Mouse (Mus musculus) heart, postnatal 0 days (tissue): ENCODE measurements around the gene Dtnbp1. TPM values are rescaled to one million over a fixed set of nuclear protein-coding genes. Genes with fewer than 3 reads are reported as not detected.
A peak's percentile ranks its signal among the peaks of the same experiment; 100 is the strongest.

Experiments
- ATAC-seq: fragments of 200-750 bp; cut with Nextera tagmentation; 2 replicates; pipeline ENCODE4 v1.8.0; 2017; ENCODE audit warnings: low read depth, moderate number of reproducible peaks, moderate library complexity; ENCODE audit not compliant: insufficient read depth
- DNase-seq: peaks from one replicate; pipeline ENCODE4 v3.0.0-alpha.2; 2016; ENCODE audit warnings: low spot score
- H3K27ac ChIP-seq: fragments of 300-500 bp; sonication (generic); 2 replicates; pipeline ENCODE4 v1.5.1; 2014; ENCODE audit warnings: low read depth, mild to moderate bottlenecking
- H3K27me3 ChIP-seq: fragments of 300-500 bp; sonication (generic); 2 replicates; pipeline ENCODE4 v1.6.1; 2014; ENCODE audit warnings: low read length, mixed read lengths; ENCODE audit not compliant: control insufficient read depth, insufficient read depth
- H3K36me3 ChIP-seq: fragments of 300-500 bp; sonication (generic); replicated peaks from 2 replicates; pipeline ENCODE4 v1.6.1; 2014; ENCODE audit warnings: low read length, mixed read lengths; ENCODE audit not compliant: control insufficient read depth, insufficient read depth
- H3K4me1 ChIP-seq: fragments of 300-500 bp; sonication (generic); 2 replicates; pipeline ENCODE4 v1.6.1; 2014; ENCODE audit warnings: antibody characterized with exemption; ENCODE audit not compliant: control insufficient read depth, insufficient read depth
- H3K4me2 ChIP-seq: fragments of 300-500 bp; sonication (generic); 2 replicates; pipeline ENCODE4 v1.6.1; 2014; ENCODE audit warnings: low read depth, mild to moderate bottlenecking, low read length, moderate library complexity
- H3K4me3 ChIP-seq: fragments of 300-500 bp; sonication (generic); 2 replicates; pipeline ENCODE4 v1.5.1; 2014; ENCODE audit warnings: low read depth, low read length
- H3K9ac ChIP-seq: fragments of 300-500 bp; sonication (generic); replicated peaks from 2 replicates; pipeline ENCODE4 v1.6.1; 2014; ENCODE audit warnings: low read depth, low read length, mixed read lengths
- H3K9me3 ChIP-seq: fragments of 300-500 bp; sonication (generic); replicated peaks from 2 replicates; pipeline ENCODE4 v1.6.1; 2016; ENCODE audit warnings: low read length; ENCODE audit not compliant: control insufficient read depth
- CTCF ChIP-seq: IDR thresholded peaks from 2 replicates; pipeline ENCODE4 v1.5.1; 2016; ENCODE audit warnings: antibody characterized with exemption, control low read depth, low read depth
- EP300 ChIP-seq: IDR thresholded peaks from 2 replicates; pipeline ENCODE4 v1.6.1; 2016; ENCODE audit warnings: antibody characterized with exemption, low read depth
- WGBS: fragments of 180-500 bp; shearing (Covaris S2); extraction: QIAGEN DNeasy Blood & Tissue Kit; methylation state at CpG from one replicate; pipeline ENCODE4 v1.1.7; 2014; 5-methylcytosine and 5-hydroxymethylcytosine counted together
- polyA plus RNA-seq: library from polyadenylated mRNA; unstranded; fragments of >200 nt; fragmentation: Nextera tagmentation; extraction: Ambion mirVana; gene quantifications from 2 replicates; pipeline ENCODE4 v1.2.1, GENCODE M21; 2015
- total RNA-seq: library from RNA; depleted of rRNA; stranded (reverse); fragments of >200 nt; gene quantifications from 2 replicates; pipeline ENCODE4 v1.2.3, GENCODE M21; 2014; ENCODE audit warnings: low replicate concordance

The Dtnbp1 gene
- total and polyA plus RNA-seq, 2 experiments from 2014 or later, result 53.7 to 86.0 TPM

DNA sequence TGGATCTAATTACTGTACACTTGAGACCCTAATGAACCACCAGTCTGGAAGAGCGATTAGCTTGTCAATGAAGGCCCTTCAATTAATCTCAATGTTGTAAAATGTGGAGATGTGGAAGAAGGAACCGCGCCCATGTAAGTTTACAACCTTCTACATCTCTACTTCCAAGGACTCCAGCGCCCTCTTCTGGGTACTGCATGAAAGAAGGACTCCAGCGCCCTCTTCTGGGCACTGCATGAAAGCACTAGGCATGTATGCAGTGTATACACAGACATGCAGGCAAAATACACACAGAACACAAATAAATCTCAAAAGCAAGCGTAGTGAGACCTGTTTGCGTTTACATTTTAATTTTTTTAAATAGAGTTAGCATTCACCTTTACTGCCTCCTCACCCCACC lies 6.2 kb upstream of the Dtnbp1 start:
- no peak for DNase-seq
- 87% methylated on average over 7 of the region's 7 CpGs for WGBS

DNA sequence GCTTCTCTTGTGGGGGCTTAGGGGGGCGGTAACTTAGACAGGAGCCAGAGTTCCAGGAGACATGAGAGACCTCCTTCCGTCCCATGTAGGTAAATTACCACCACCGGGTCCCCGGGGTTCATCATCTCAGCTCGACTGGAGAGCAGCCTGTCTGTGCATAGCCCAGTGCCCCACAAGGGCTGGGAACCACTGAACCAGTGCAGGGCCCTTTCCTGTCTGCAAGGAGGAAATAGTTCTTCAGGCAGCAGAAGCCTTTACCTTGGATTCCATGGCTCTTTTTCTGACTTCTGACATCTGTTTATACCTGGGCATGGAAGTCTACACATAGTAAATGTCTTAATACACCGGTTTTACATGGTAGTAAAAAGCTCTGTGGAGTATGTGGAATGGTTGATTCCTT lies 5.8 kb upstream of the Dtnbp1 start:
- H3K9me3 ChIP-seq, result no peaks in the 10 kb centered on the region
- H3K4me3 ChIP-seq, result no peak overlapping the region
- H3K27me3 ChIP-seq, result no peaks in the 10 kb centered on the region
- no peaks in the 10 kb centered on the region for H3K36me3 ChIP-seq
- H3K27ac ChIP-seq, result no peak overlapping the region
- no peaks in the 10 kb centered on the region for H3K4me1 ChIP-seq
- no peak for ATAC-seq
- TF ChIP-seq CTCF (no peak), EP300 (no peak)
- H3K4me2 ChIP-seq, result no peak overlapping the region
- no peak overlapping the region for H3K9ac ChIP-seq
- DNase-seq, result no peak
- WGBS, result 88% methylated on average over 6 of the region's 6 CpGs

More for the DNA sequence above, 6.2 kb upstream of the Dtnbp1 start:
- Histone ChIP-seq H3K4me1 (no peaks in the 10 kb centered on the region), H3K9me3 (no peaks in the 10 kb centered on the region), H3K27ac (no peak overlapping the region), H3K36me3 (no peaks in the 10 kb centered on the region), H3K9ac (no peak overlapping the region), H3K4me3 (no peak overlapping the region), H3K27me3 (no peaks in the 10 kb centered on the region), H3K4me2 (no peak overlapping the region)
- TF ChIP-seq EP300 (no peak), CTCF (peak; percentile 50)
- ATAC-seq, result no peak

DNA sequence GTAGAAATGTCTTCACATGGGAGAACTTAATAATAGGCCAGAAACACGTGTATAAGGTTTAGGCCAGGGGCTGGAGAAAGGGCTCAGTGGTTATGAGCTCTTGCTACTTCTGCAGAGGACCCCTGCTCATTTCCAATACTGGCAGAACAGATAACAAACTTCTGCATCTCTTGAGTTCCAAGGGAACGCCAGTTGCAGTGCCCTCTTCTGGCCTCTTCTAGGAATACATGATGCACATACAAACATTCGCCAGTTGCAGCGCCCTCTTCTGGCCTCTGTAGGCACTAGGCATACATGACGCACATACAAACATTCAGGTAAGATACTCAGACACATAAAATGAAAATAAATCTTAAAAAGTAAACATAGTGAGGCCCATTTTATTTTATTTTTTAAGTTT lies 4.5 kb upstream of the Dtnbp1 start:
- H3K27ac ChIP-seq, result no peak overlapping the region
- DNase-seq, result no peak
- H3K36me3 ChIP-seq, result no peaks in the 10 kb centered on the region
- no peak overlapping the region for H3K9ac ChIP-seq
- ATAC-seq, result no peak
- TF ChIP-seq CTCF (peak; percentile 43), EP300 (no peak)
- H3K9me3 ChIP-seq, result no peaks in the 10 kb centered on the region
- 78% methylated on average over 5 of the region's 5 CpGs for WGBS
- no peak overlapping the region for H3K4me3 ChIP-seq
- no peak overlapping the region for H3K4me2 ChIP-seq
- no peaks in the 10 kb centered on the region for H3K4me1 ChIP-seq
- H3K27me3 ChIP-seq, result no peaks in the 10 kb centered on the region

DNA sequence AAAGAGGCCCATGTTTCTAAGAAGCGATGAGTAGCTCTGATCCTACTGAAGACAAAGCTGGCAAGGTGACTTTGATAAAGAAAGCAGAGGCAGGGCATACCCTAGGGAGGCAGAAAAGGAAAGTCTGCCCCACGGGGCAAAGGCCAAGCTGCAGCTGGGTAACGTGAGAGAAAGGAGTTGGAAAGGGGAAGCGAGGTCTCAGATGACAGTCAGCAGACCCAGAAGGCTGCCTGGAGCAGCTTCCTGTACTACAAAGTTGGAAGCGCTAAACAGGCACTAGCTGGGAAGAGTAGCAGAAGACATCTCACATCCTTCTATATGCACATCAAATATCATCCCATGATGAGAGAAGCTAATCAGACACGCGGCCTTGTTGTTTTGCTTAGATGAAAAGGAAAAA lies 3.9 kb upstream of the Dtnbp1 start:
- no peaks in the 10 kb centered on the region for H3K36me3 ChIP-seq
- H3K9me3 ChIP-seq, result no peaks in the 10 kb centered on the region
- ATAC-seq (no peak), DNase-seq (no peak)
- no peak overlapping the region for H3K27ac ChIP-seq
- 63% methylated on average over 7 of the region's 7 CpGs for WGBS
- no peaks in the 10 kb centered on the region for H3K27me3 ChIP-seq
- H3K4me1 ChIP-seq, result no peaks in the 10 kb centered on the region
- TF ChIP-seq CTCF (no peak), EP300 (no peak)
- no peak overlapping the region for H3K4me3 ChIP-seq
- H3K9ac ChIP-seq, result no peak overlapping the region
- H3K4me2 ChIP-seq, result no peak overlapping the region

DNA sequence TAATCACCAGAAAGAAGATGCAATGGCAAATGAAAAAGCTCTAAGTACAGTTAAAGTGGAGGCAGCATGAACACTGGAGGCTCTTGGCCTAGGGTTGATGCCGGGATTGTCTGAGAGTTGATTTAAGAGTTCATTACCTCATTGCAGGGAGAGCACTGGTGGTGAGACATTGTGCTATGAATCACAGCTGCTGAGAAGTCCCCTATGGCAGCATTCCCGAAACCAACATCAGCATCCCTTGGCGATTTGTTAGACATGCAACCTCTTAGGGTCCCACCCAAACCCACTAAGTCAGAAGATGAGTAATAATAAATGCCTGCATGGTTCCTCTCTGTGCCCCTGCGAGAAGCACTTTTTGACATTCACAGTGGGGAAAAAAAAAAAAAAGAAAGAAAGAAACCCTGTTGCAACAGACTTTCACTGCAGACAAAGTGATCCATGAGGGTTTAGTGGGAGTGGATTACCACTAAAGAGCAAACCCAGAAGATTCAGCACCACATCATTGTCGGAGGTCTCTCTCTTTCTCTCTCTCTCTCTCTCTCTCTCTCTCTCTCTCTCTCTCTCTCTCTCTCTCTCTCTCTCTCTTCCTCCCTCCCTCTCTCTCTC lies 3.1 kb upstream of the Dtnbp1 start:
- no peak overlapping the region for H3K9ac ChIP-seq
- no peak for DNase-seq
- 71% methylated on average over 5 of the region's 5 CpGs for WGBS
- H3K4me1 ChIP-seq, result no peaks in the 10 kb centered on the region
- H3K36me3 ChIP-seq, result no peaks in the 10 kb centered on the region
- H3K4me3 ChIP-seq, result no peak overlapping the region
- no peak for TF ChIP-seq CTCF
- TF ChIP-seq EP300, result no peak
- no peak for ATAC-seq
- no peaks in the 10 kb centered on the region for H3K9me3 ChIP-seq
- no peak overlapping the region for H3K4me2 ChIP-seq
- H3K27me3 ChIP-seq, result no peaks in the 10 kb centered on the region
- no peak overlapping the region for H3K27ac ChIP-seq

DNA sequence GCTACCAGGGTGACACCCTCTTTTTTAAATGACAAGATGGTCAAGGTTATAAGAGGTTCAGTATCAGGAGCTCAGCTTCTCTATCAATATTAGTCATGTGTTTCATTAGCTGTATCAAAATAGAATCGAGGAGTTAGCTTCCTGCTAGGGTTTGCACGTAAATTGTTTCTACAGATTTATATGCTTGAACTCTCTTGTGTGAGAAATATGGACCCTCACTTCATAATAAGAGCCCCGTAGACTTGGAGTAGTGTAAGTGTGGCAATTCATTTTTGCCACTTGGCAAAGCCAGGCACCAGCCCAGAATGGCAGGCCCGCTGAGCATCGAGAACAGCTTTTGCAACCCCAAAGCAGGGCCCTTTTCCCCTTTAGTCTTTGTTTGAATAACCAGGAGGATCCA lies 1.1 kb upstream of the Dtnbp1 start:
- DNase-seq (no peak), ATAC-seq (no peak)
- Histone ChIP-seq H3K9me3 (no peaks in the 10 kb centered on the region), H3K9ac (no peak overlapping the region), H3K4me1 (peaks cover 12% of the 10 kb centered on the region; the same call in 1 of the 2 replicates), H3K36me3 (no peaks in the 10 kb centered on the region), H3K27me3 (no peaks in the 10 kb centered on the region), H3K27ac (no peak overlapping the region), H3K4me2 (no peak overlapping the region), H3K4me3 (no peak overlapping the region)
- TF ChIP-seq EP300, result no peak
- TF ChIP-seq CTCF, result no peak
- WGBS, result 69% methylated on average over 5 of the region's 5 CpGs
